Comparison of ENCODE assay signal across 9 mouse cellular contexts in the genomic region with DNA sequence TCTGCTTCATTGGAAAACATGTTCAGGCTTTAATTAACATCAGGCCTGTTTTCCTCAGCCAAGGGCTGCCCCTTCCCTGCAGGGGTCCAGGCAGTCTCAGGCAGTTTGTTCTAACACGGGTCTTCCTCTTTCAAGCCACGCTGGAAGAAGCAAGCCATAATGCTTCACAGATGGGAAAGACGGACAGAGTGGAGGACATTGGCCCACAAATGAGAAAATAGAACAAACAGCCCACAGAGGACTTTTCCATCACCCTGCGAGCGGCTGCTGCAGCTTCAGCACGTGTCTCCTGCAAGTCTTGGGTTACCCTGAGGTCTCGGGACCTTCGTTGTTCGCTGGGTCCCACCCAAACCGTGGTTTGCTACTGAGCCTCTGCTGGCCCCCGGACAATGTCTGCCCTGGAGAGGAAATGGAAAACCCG.
DNase-seq lines count a peak whose midpoint lies in the region; ATAC-seq lines count a peak whose summit lies in the region.
"Had no signal": no experiment of that assay in that cellular context is flagged by ENCODE, and none has a peak within 500 bp of the region (broad histone marks: within the 10 kb centered on the region; RNA-seq: fewer than 3 reads in every experiment).

No protein-coding gene starts in this region.

- no peaks in the 10 kb centered on the region for H3K27me3 ChIP-seq in hindbrain, embryonic 11.5 days (ENCODE audit: control insufficient read depth, insufficient read depth, low read length)
- H3K27me3 ChIP-seq in hindbrain, embryonic 12.5 days = no peaks in the 10 kb centered on the region
- no peaks in the 10 kb centered on the region for H3K27me3 ChIP-seq in embryonic facial prominence, embryonic 10.5 days (replicated peaks; ENCODE audit: low read depth, poor library complexity, severe bottlenecking)
- H3K27me3 ChIP-seq in midbrain, embryonic 15.5 days (replicated peaks) = no peaks in the 10 kb centered on the region

- no peak for ATAC-seq in hindbrain, embryonic 11.5 days (ENCODE audit: low FRiP score)
- ATAC-seq in hindbrain, embryonic 12.5 days (ENCODE audit: low FRiP score) = no peak
- no peak for ATAC-seq in midbrain, embryonic 15.5 days (replicated peaks)
- no peak for ATAC-seq in CD4-positive, CD25-positive, alpha-beta regulatory T cell, adult 4 months

- no peak overlapping the region for H3K9ac ChIP-seq in hindbrain, embryonic 11.5 days (ENCODE audit: low read depth, low read length)
- H3K9ac ChIP-seq in hindbrain, embryonic 12.5 days = no peak overlapping the region
- H3K9ac ChIP-seq in midbrain, embryonic 15.5 days = no peak overlapping the region

- DNase-seq in hindbrain, embryonic 11.5 days (ENCODE audit: low spot score) = peak; percentile 36
- DNase-seq in embryonic facial prominence, embryonic 10.5 days (ENCODE audit: low spot score) = peak; percentile 71
- DNase-seq in gastrocnemius, postnatal 25 days = peak; percentile 29
- DNase-seq in cerebellum, adult 11 months = no peak
- no peak for DNase-seq in ovary, adult 18-20 months (ENCODE audit: low spot score)
- DNase-seq: cerebellum, adult 9-11 months had no signal

- no peaks in the 10 kb centered on the region for H3K9me3 ChIP-seq in hindbrain, embryonic 11.5 days (ENCODE audit: control insufficient read depth, low read length)
- H3K9me3 ChIP-seq in hindbrain, embryonic 12.5 days (replicated peaks) = no peaks in the 10 kb centered on the region
- no peaks in the 10 kb centered on the region for H3K9me3 ChIP-seq in embryonic facial prominence, embryonic 10.5 days
- no peaks in the 10 kb centered on the region for H3K9me3 ChIP-seq in midbrain, embryonic 15.5 days

- WGBS in hindbrain, embryonic 11.5 days = 64% methylated on average over 12 of the region's 12 CpGs
- 71% methylated on average over 12 of the region's 12 CpGs for WGBS in hindbrain, embryonic 12.5 days
- 39% methylated on average over 12 of the region's 12 CpGs for WGBS in embryonic facial prominence, embryonic 10.5 days
- WGBS in midbrain, embryonic 15.5 days = 62% methylated on average over 12 of the region's 12 CpGs

- H3K4me2 ChIP-seq in hindbrain, embryonic 11.5 days (replicated peaks; ENCODE audit: low read depth, low read length) = no peak overlapping the region
- H3K4me2 ChIP-seq in hindbrain, embryonic 12.5 days (replicated peaks) = no peak overlapping the region
- no peak overlapping the region for H3K4me2 ChIP-seq in midbrain, embryonic 15.5 days

- no peaks in the 10 kb centered on the region for H3K4me1 ChIP-seq in hindbrain, embryonic 11.5 days (replicated peaks; ENCODE audit: control insufficient read depth, insufficient read depth, low read length)
- H3K4me1 ChIP-seq in hindbrain, embryonic 12.5 days = peaks cover 13% of the 10 kb centered on the region
- peaks cover 18% of the 10 kb centered on the region for H3K4me1 ChIP-seq in embryonic facial prominence, embryonic 10.5 days
- peaks cover 6% of the 10 kb centered on the region for H3K4me1 ChIP-seq in midbrain, embryonic 15.5 days

- H3K36me3 ChIP-seq in hindbrain, embryonic 11.5 days (ENCODE audit: control insufficient read depth, insufficient read depth, low read length) = no peaks in the 10 kb centered on the region
- no peaks in the 10 kb centered on the region for H3K36me3 ChIP-seq in hindbrain, embryonic 12.5 days
- no peaks in the 10 kb centered on the region for H3K36me3 ChIP-seq in embryonic facial prominence, embryonic 10.5 days (replicated peaks)
- no peaks in the 10 kb centered on the region for H3K36me3 ChIP-seq in midbrain, embryonic 15.5 days (replicated peaks)

- H3K4me3 ChIP-seq in hindbrain, embryonic 11.5 days (ENCODE audit: low read depth, low read length) = no peak overlapping the region
- no peak overlapping the region for H3K4me3 ChIP-seq in hindbrain, embryonic 12.5 days
- no peak overlapping the region for H3K4me3 ChIP-seq in embryonic facial prominence, embryonic 10.5 days
- no peak overlapping the region for H3K4me3 ChIP-seq in midbrain, embryonic 15.5 days

- no peak overlapping the region for H3K27ac ChIP-seq in hindbrain, embryonic 11.5 days (ENCODE audit: low read depth, low read length)
- H3K27ac ChIP-seq in hindbrain, embryonic 12.5 days = no peak overlapping the region; the same call in 1 of the 2 replicates
- peak overlapping the region; percentile 85 for H3K27ac ChIP-seq in embryonic facial prominence, embryonic 10.5 days (replicated peaks)
- H3K27ac ChIP-seq in midbrain, embryonic 15.5 days = 0 out of 2 replicates have a peak overlapping the region, but pooled peaks have one; percentile 34

Comparison
In these comparisons a context has a peak if more than half of its experiments do, and no peak if none do; other contexts are left out.
1. DNase-seq: peak in hindbrain, embryonic 11.5 days (single experiment), embryonic facial prominence, embryonic 10.5 days (single experiment) and gastrocnemius, postnatal 25 days (single experiment); none in cerebellum, adult 11 months (single experiment) and ovary, adult 18-20 months (single experiment).
2. H3K27ac ChIP-seq: peak in embryonic facial prominence, embryonic 10.5 days (single experiment) and midbrain, embryonic 15.5 days (single experiment); none in hindbrain, embryonic 11.5 days (single experiment) and hindbrain, embryonic 12.5 days (single experiment).